7 mouse cellular contexts compared by ENCODE assay signal in the genomic region with DNA sequence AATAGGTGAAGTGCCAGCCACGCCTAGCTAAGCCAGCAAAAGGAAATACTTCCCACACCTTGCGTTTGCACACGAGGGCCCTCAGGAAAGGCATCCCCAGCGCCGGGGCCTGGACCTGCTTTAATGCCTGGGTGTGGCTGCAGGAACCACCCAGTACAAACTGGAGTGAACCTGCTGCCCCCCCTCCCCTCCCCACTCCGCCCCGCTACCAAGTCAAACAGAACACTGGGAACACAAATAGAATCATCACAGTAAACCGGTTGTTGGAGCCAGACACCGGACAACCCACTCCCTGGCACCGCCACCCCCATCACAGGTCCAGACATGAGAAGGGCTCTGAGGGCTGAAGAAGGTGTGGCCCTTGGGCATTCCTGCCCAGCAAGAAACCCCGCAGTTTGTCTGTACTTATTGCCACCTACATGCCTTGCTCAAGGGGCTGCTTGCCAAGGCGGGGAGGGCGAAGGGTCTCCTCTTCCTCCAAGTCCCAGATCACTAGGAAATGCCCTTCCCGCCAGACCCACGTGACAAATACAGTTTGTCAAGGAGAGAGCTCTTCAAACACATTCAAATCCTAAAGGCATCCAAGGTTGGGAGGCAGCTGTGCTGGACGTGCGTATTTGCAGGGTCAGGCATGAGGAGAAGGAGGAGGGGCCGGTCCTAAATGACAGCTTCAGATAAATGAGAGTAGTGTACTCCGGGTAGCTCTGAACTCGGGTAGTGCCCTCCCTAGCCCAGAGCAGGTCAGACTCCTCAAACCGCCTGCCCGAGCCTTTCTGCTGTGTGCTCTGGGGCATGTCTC. TPM values are rescaled to one million over a fixed set of nuclear protein-coding genes. Genes with fewer than 3 reads are reported as not detected.
DNase-seq lines count a peak whose midpoint lies in the region; ATAC-seq and TF ChIP-seq lines count a peak whose summit lies in the region.

No protein-coding gene starts in this region.

- peak overlapping the region; percentile 43 for H3K4me2 ChIP-seq in kidney, embryonic 16.5 days (replicated peaks; ENCODE audit: low read depth, low read length)

- peak overlapping the region; percentile 60; the same call in 1 of the 2 replicates for H3K9ac ChIP-seq in ES-E14 (ENCODE audit: insufficient read depth, low read depth, low read length, poor library complexity, severe bottlenecking)
- peak overlapping the region; percentile 39 for H3K9ac ChIP-seq in kidney, embryonic 16.5 days (replicated peaks; ENCODE audit: low read length)

- 30% methylated on average over 22 of the region's 22 CpGs for WGBS in kidney, embryonic 16.5 days

- DNase-seq in ES-E14 (ENCODE audit: low read depth, low spot score): peak; percentile 69
- peak; percentile 73 for DNase-seq in embryo, embryonic 10.5 days (ENCODE audit: low spot score)
- peak; percentile 27 for DNase-seq in naive thymus-derived CD4-positive, alpha-beta T cell, adult 2 months (ENCODE audit: low read depth)
- DNase-seq in cerebellum, adult 9-11 months: no peak
- DNase-seq in layer of hippocampus, adult 8-10 months (ENCODE audit: low spot score in 2 of 2): no peak
- no peak for DNase-seq in ovary, postnatal 10 days (ENCODE audit: low spot score)

- 0 out of 2 replicates have a peak, but pooled peaks have one; percentile 10 for ATAC-seq in kidney, embryonic 16.5 days (ENCODE audit: low FRiP score, low TSS enrichment)

- H3K4me1 ChIP-seq in ES-E14 (ENCODE audit: control insufficient read depth in 2 of 2, insufficient read depth in 2 of 2, low read length in 2 of 2, poor library complexity in 1 of 2): peaks cover 5 to 24% of the 10 kb centered on the region in 2 experiments; a peak in 3 of 4 replicates
- peaks cover 36% of the 10 kb centered on the region for H3K4me1 ChIP-seq in kidney, embryonic 16.5 days (ENCODE audit: insufficient read depth, low read length)

- H3K27me3 ChIP-seq in kidney, embryonic 16.5 days (ENCODE audit: insufficient read depth, low read length): no peaks in the 10 kb centered on the region

- H3K27ac ChIP-seq in ES-E14 (ENCODE audit: insufficient read depth, low read depth, low read length, poor library complexity, severe bottlenecking): peak overlapping the region; percentile 58; the same call in 1 of the 2 replicates
- peak overlapping the region; percentile 67 for H3K27ac ChIP-seq in kidney, embryonic 16.5 days (ENCODE audit: low read length)

- H3K36me3 ChIP-seq in ES-E14 (ENCODE audit: control insufficient read depth, insufficient read depth, low read length, poor library complexity, severe bottlenecking): no peaks in the 10 kb centered on the region
- no peaks in the 10 kb centered on the region for H3K36me3 ChIP-seq in kidney, embryonic 16.5 days (ENCODE audit: insufficient read depth, low read length)

- H3K4me3 ChIP-seq in ES-E14 (ENCODE audit: insufficient read depth in 1 of 2, low read depth in 1 of 2, low read length in 2 of 2, poor library complexity in 1 of 2, severe bottlenecking in 1 of 2): peak overlapping the region; percentile 13 to 36
- no peak overlapping the region for H3K4me3 ChIP-seq in kidney, embryonic 16.5 days (ENCODE audit: low read length)

- in situ Hi-C loops in ES-E14 (cut with MboI; ENCODE audit: low sequenced_read_pairs in 2 of 2, unreplicated experiment in 2 of 2): no loop called here

- H3K9me3 ChIP-seq in ES-E14 (ENCODE audit: control insufficient read depth, insufficient read depth, low read depth, low read length): no peaks in the 10 kb centered on the region
- no peaks in the 10 kb centered on the region for H3K9me3 ChIP-seq in kidney, embryonic 16.5 days (ENCODE audit: low read length)

TF ChIP-seq in ES-E14, 5 proteins besides CTCF, POLR2A, EP300 and RAD21:
- TF ChIP-seq HCFC1 (IDR thresholded peaks at IDR 0.05; ENCODE audit: borderline replicate concordance, insufficient read depth, low read length): no peak
- TF ChIP-seq CHD2 (IDR thresholded peaks at IDR 0.05; ENCODE audit: low read depth, low read length): 0 out of 2 replicates have a peak, but pooled peaks have one; percentile 23
- TF ChIP-seq ZC3H11A (IDR thresholded peaks at IDR 0.05; ENCODE audit: borderline replicate concordance, low read depth, low read length): no peak

RNA-seq across cellular contexts. Expression of a gene that starts 21.8 kb away (rescaled TPM):
- 10.3 and 10.6 TPM in 2 replicates for total RNA-seq in ES-E14 (2012; rRNA removed)
- polyA plus RNA-seq in kidney, embryonic 16.5 days (2015; fragmentation: Nextera tagmentation; extraction: Ambion mirVana): 2.7 and 3.5 TPM in 2 replicates
- 10 to 100 TPM; 14.4 to 24.7 (median 21.0) TPM for total RNA-seq in layer of hippocampus, adult 8-10 months (2022)

Comparison
In these comparisons a context has a peak if more than half of its experiments do, and no peak if none do; other contexts are left out.
1. DNase-seq: peak in ES-E14 (single experiment), embryo, embryonic 10.5 days (single experiment) and naive thymus-derived CD4-positive, alpha-beta T cell, adult 2 months (single experiment); none in cerebellum, adult 9-11 months (single experiment), layer of hippocampus, adult 8-10 months (0 of 2) and ovary, postnatal 10 days (single experiment).